Mouse (Mus musculus) liver, postnatal 0 days (tissue): Measurements from ENCODE around the gene Cuedc1.

Experiments used
- CTCF ChIP-seq: sonication (generic); IDR thresholded peaks from 2 replicates; pipeline ENCODE4 v1.5.1; 2016; ENCODE audit warnings: antibody characterized with exemption, low read depth
- EP300 ChIP-seq: IDR thresholded peaks from 2 replicates; pipeline ENCODE4 v1.6.1; 2016; ENCODE audit warnings: antibody characterized with exemption, low read depth, mild to moderate bottlenecking

DNA sequence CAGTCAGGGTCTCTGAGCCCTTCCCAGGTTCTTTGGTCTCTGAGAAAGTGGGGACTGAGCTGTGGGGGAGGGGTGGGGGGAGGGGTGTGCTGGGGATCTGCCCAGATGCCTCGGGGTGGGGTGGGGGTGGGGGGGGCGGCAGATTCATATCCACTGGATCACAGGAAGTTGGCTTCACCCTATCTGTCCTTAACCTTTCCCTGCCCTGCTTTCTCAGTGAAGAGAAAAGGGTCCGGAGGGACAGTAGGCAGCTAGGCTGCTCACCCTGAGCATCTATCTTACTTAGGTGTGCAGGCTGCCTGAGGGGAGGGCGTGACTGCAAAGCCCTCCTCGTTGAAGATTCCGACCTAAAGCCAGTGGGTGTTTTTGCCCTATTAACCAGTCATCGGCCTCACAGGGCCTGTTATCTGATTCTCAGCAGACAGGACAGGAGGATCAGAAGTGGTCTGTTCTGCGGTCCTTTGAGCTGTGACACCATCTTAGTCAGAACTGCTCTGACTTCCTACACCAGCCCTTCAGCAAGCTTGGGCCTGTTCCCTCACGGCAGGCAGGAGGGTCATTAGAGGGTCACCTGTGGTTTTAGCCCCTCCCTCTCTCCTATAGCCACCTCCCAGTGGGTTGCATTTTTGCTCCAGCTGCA is 75.6 kb downstream of the Cuedc1 start:
- TF ChIP-seq CTCF (no peak), EP300 (no peak)
